Mouse (Mus musculus): ENCODE results near the gene Det1. TPM values are rescaled to one million over a fixed set of nuclear protein-coding genes. Genes with fewer than 3 reads are reported as not detected.
A peak's percentile ranks its signal among the peaks of the same experiment; 100 is the strongest.

Det1 gene
- polyA plus RNA-seq, 1 experiment from 2014 or later: 19.0 TPM

- H3K9ac ChIP-seq: peak overlapping the region; percentile 77
- under 1% methylated on average over 20 of the region's 23 CpGs for WGBS
- peak overlapping the region; percentile 90 for H3K27ac ChIP-seq
- H3K36me3 ChIP-seq (ENCODE audit: poor library complexity, severe bottlenecking): no peaks in the 10 kb centered on the region
- H3K4me2 ChIP-seq: peak overlapping the region; percentile 85
- H3K27me3 ChIP-seq: no peaks in the 10 kb centered on the region; the same call in 1 of the 2 replicates
- peaks cover 52% of the 10 kb centered on the region for H3K4me1 ChIP-seq
- peak overlapping the region; percentile 59 for H3K4me3 ChIP-seq
- ATAC-seq: peak; percentile 63
- H3K9me3 ChIP-seq (replicated peaks): no peaks in the 10 kb centered on the region
These were observed 35.4 kb upstream of the Det1 start for GRCm38 (mm10) chr7:78882469-78882837.

GRCm38 (mm10) chr7:78881607-78882468, 34.8 kb upstream of the Det1 start:
- Histone ChIP-seq H3K9me3 (replicated peaks) (no peaks in the 10 kb centered on the region), H3K36me3 (ENCODE audit: poor library complexity, severe bottlenecking) (no peaks in the 10 kb centered on the region), H3K27ac (peak overlapping the region; percentile 90; the same call in 1 of the 2 replicates), H3K4me3 (peak overlapping the region; percentile 59), H3K27me3 (no peaks in the 10 kb centered on the region; the same call in 1 of the 2 replicates), H3K4me2 (peak overlapping the region; percentile 85), H3K9ac (peak overlapping the region; percentile 77; the same call in 1 of the 2 replicates), H3K4me1 (peaks cover 45% of the 10 kb centered on the region)
- 6% methylated on average over 15 of the region's 16 CpGs for WGBS
- ATAC-seq: no peak

- H3K27ac ChIP-seq: no peak overlapping the region
- H3K4me1 ChIP-seq: no peaks in the 10 kb centered on the region
- H3K36me3 ChIP-seq (ENCODE audit: poor library complexity, severe bottlenecking): no peaks in the 10 kb centered on the region
- WGBS: 76% methylated on average over 5 of the region's 5 CpGs
- H3K9ac ChIP-seq: no peak overlapping the region
- H3K4me2 ChIP-seq: no peak overlapping the region
- H3K27me3 ChIP-seq: no peaks in the 10 kb centered on the region
- H3K4me3 ChIP-seq: no peak overlapping the region
- H3K9me3 ChIP-seq (replicated peaks): no peaks in the 10 kb centered on the region
- no peak for ATAC-seq
These were observed 25.8 kb upstream of the Det1 start for GRCm38 (mm10) chr7:78872831-78873230.

GRCm38 (mm10) chr7:78872366-78872765, 25.3 kb upstream of the Det1 start:
- Histone ChIP-seq H3K9ac (no peak overlapping the region), H3K9me3 (replicated peaks) (no peaks in the 10 kb centered on the region), H3K4me3 (no peak overlapping the region), H3K36me3 (ENCODE audit: poor library complexity, severe bottlenecking) (no peaks in the 10 kb centered on the region), H3K27ac (no peak overlapping the region), H3K4me1 (no peaks in the 10 kb centered on the region), H3K27me3 (no peaks in the 10 kb centered on the region), H3K4me2 (no peak overlapping the region)
- no peak for ATAC-seq
- 84% methylated on average over 6 of the region's 6 CpGs for WGBS

- Histone ChIP-seq H3K27me3 (no peaks in the 10 kb centered on the region), H3K9ac (no peak overlapping the region), H3K36me3 (ENCODE audit: poor library complexity, severe bottlenecking) (no peaks in the 10 kb centered on the region), H3K4me1 (0 out of 2 replicates have a peak, but pooled peaks cover 2% of the 10 kb centered on the region), H3K9me3 (replicated peaks) (no peaks in the 10 kb centered on the region), H3K4me2 (no peak overlapping the region), H3K27ac (no peak overlapping the region), H3K4me3 (no peak overlapping the region)
- ATAC-seq: no peak
- WGBS: 88% methylated on average over 5 of the region's 5 CpGs
These were observed 21.7 kb upstream of the Det1 start for GRCm38 (mm10) chr7:78868731-78869130.

GRCm38 (mm10) chr7:78865212-78865949, 18.3 kb upstream of the Det1 start:
- 71% methylated on average over 12 of the region's 12 CpGs for WGBS
- Histone ChIP-seq H3K9ac (no peak overlapping the region), H3K27me3 (no peaks in the 10 kb centered on the region), H3K4me3 (no peak overlapping the region), H3K36me3 (ENCODE audit: poor library complexity, severe bottlenecking) (no peaks in the 10 kb centered on the region), H3K9me3 (replicated peaks) (no peaks in the 10 kb centered on the region), H3K27ac (no peak overlapping the region), H3K4me2 (no peak overlapping the region), H3K4me1 (0 out of 2 replicates have a peak, but pooled peaks cover 2% of the 10 kb centered on the region)
- ATAC-seq: no peak

GRCm38 (mm10) chr7:78864446-78864802, 17.4 kb upstream of the Det1 start:
- H3K4me2 ChIP-seq: no peak overlapping the region
- 0 out of 2 replicates have a peak, but pooled peaks cover 2% of the 10 kb centered on the region for H3K4me1 ChIP-seq
- no peaks in the 10 kb centered on the region for H3K9me3 ChIP-seq (replicated peaks)
- H3K27ac ChIP-seq: no peak overlapping the region
- no peak overlapping the region for H3K4me3 ChIP-seq
- no peaks in the 10 kb centered on the region for H3K36me3 ChIP-seq (ENCODE audit: poor library complexity, severe bottlenecking)
- 86% methylated on average over 4 of the region's 4 CpGs for WGBS
- no peaks in the 10 kb centered on the region for H3K27me3 ChIP-seq
- ATAC-seq: no peak
- no peak overlapping the region for H3K9ac ChIP-seq

- Histone ChIP-seq H3K27me3 (no peaks in the 10 kb centered on the region), H3K4me3 (no peak overlapping the region), H3K4me1 (0 out of 2 replicates have a peak, but pooled peaks cover 2% of the 10 kb centered on the region), H3K9ac (no peak overlapping the region), H3K27ac (no peak overlapping the region), H3K36me3 (ENCODE audit: poor library complexity, severe bottlenecking) (no peaks in the 10 kb centered on the region), H3K9me3 (replicated peaks) (no peaks in the 10 kb centered on the region), H3K4me2 (no peak overlapping the region)
- ATAC-seq: no peak
- WGBS: 73% methylated on average over 7 of the region's 7 CpGs
These were observed 16.9 kb upstream of the Det1 start for GRCm38 (mm10) chr7:78863796-78864445.

GRCm38 (mm10) chr7:78855044-78855655, 8.1 kb upstream of the Det1 start:
- no peak overlapping the region for H3K4me3 ChIP-seq
- 59% methylated on average over 5 of the region's 5 CpGs for WGBS
- no peak overlapping the region for H3K27ac ChIP-seq
- H3K9ac ChIP-seq: no peak overlapping the region
- no peak for ATAC-seq
- no peaks in the 10 kb centered on the region for H3K4me1 ChIP-seq
- H3K27me3 ChIP-seq: no peaks in the 10 kb centered on the region
- H3K4me2 ChIP-seq: no peak overlapping the region
- no peaks in the 10 kb centered on the region for H3K36me3 ChIP-seq (ENCODE audit: poor library complexity, severe bottlenecking)
- H3K9me3 ChIP-seq (replicated peaks): no peaks in the 10 kb centered on the region

GRCm38 (mm10) chr7:78854051-78854450, 7.0 kb upstream of the Det1 start:
- Histone ChIP-seq H3K4me3 (no peak overlapping the region), H3K4me2 (no peak overlapping the region), H3K27ac (no peak overlapping the region), H3K4me1 (no peaks in the 10 kb centered on the region), H3K27me3 (no peaks in the 10 kb centered on the region), H3K36me3 (ENCODE audit: poor library complexity, severe bottlenecking) (no peaks in the 10 kb centered on the region), H3K9me3 (replicated peaks) (no peaks in the 10 kb centered on the region), H3K9ac (no peak overlapping the region)
- 77% methylated on average over 4 of the region's 4 CpGs for WGBS
- no peak for ATAC-seq

GRCm38 (mm10) chr7:78846066-78846716, 872 bp downstream of the Det1 start:
- WGBS: 31% methylated on average over 12 of the region's 12 CpGs
- H3K4me3 ChIP-seq: peak overlapping the region; percentile 84
- H3K27ac ChIP-seq: peak overlapping the region; percentile 20; the same call in 1 of the 2 replicates
- H3K4me1 ChIP-seq: peaks cover 15% of the 10 kb centered on the region
- peak overlapping the region; percentile 73 for H3K4me2 ChIP-seq
- H3K36me3 ChIP-seq (ENCODE audit: poor library complexity, severe bottlenecking): peaks cover 28% of the 10 kb centered on the region
- H3K27me3 ChIP-seq: no peaks in the 10 kb centered on the region
- ATAC-seq: no peak
- H3K9me3 ChIP-seq (replicated peaks): no peaks in the 10 kb centered on the region
- peak overlapping the region; percentile 92 for H3K9ac ChIP-seq

Measured in forebrain, embryonic 13.5 days (tissue).